Mouse (Mus musculus) cerebellum, adult 11 months (tissue): Measurements from ENCODE around the gene Cbfa2t3.
A peak's percentile ranks its signal among the peaks of the same experiment; 100 is the strongest.

Experiments
- DNase-seq: peaks from one replicate; pipeline ENCODE4 v3.0.0; 2022

The Cbfa2t3 gene

DNA sequence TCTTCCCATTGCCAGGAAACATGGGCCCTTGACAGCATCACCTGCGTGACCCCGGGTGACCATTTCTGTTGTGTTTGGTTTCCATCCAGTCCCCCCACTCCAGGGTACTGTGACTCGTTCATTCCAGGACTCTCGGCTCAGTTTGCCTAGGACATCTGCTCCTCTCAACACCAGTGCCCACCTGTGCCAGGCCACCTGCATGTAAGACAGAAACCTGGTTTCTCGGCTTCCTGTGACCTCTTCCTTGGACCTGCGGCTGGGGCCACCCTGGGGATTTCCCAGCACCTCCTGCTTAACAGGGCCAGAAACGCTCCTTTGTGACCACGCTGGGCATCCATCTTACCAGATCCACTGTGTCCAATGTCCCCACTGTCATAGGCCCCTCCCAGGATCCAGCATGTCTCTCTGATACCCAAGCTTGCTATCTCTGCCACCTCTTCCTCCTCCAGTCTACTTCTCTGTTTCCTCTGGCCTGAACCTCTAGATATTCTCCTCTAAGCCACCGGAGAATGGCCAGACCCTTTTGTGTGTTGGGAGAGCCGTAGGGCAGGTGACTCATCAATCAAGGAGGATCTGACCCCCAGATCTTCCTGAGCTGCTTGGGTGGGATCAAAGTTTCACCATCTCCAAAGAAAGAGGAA, 19.1 kb upstream of the Cbfa2t3 start:
- DNase-seq: no peak

DNA sequence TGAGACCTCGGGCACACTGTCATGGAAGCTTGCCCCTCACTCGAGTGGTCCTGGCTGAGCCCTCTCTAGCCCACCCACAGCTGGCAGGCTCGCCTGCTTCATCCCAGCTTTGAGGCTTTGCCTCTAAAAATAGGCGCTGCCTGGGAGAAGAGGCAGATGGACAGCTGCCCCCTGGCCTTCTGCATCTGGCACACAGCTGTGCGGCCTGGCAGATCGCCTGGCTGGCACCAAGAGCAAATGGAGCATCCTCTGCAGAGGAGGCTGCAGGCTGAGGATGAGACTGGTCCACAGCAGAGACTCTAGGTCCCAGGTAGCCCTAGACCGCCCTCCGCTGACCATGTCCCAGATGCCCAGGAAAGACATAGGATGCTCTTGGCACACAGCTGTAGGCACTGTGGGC, 17.7 kb upstream of the Cbfa2t3 start:
- DNase-seq: no peak

DNA sequence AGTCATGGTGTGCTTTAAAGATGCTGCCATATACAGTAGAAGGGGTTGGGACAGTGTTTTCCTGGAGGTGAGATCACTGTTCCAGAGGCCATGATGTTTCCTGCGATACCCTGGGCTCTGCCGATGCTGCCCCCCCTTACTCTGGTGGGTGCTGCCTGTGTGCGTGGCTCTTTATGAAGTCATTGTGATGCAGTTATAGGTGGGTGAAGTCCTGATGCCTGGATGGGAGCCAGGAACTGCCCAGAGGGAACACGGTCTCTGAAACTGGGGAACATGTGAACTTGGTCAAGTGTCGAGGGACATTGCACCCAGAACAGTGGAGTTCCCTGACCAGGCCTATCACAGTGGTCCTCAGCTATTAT, 14.2 kb upstream of the Cbfa2t3 start:
- DNase-seq: no peak

DNA sequence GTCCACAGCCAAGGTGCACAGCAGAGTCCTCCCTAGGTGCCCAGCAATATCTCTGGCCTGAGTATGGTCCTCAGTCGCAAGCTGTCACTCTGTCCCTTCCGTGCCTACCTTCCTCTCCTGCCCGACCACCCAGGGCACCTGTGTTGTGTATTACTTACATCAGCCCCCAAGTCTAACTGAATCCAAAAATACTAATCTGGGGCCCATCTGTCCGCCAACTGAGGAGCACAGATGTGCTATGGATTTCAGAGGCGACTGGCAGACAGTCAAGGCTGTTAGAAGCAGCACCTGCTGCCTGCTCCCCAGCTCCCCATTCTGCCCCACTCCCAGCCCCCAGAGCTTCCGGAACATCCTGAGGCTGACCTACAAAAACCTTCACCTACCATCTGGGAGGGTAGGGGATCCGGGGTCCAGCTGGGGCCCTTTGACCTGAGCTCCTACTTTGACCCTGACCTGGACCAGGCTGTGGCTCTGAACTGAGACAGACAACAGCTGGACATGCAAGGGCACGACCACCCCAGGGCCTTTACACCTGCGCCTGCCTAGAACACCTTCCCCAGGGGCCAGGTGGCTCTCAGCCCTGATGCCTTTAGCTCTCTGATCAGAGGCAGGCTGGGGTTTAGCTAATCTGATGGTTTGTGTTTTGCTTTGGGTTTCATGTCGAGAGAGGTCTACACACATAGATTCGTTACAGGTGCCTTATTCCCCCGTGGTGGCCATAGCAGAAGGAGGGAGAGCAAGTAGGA, 13.7 kb upstream of the Cbfa2t3 start:
- no peak for DNase-seq

DNA sequence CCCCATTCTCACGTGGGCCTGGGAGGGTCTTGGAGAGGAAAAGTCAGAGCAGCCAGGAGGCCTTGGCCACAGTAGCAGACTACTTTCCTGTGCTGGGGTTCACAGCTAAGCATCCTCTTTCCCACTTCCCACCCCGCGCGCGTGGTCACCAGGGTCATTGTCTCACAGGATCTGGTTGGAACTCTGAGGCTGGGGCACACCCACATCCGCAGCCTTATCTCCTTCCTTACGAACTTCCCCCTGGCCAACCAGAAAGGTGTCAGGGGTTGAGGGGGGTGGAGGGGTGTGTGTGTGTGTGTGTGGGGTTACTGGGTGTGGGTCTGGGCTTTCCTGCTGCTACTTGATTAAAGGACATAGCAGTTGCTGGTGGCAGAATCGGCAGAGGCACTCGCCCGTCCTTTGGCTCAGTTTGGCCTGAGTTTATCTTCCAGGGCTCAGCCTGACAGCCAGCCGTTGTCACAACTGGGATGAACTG, 13.0 kb upstream of the Cbfa2t3 start:
- DNase-seq: no peak

DNA sequence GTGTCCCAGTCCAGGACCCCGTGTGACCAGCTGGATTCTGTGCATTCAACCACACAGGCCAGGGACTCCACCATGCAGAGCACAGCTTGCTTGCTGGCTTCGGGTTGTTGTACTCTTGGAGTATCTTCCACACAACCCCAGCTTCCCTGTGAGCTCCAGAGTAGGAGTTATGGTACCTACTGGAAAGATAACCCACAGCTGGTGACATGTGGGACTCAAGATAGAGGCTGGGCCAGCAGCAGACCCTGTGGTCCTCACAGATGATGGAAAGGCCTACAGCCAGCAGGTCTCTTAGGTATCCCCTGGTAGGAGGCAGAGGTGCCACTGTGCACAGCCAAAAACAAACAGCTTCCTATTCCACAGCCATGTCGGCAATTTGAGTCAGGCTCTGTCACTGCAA, 12.6 kb upstream of the Cbfa2t3 start:
- no peak for DNase-seq

DNA sequence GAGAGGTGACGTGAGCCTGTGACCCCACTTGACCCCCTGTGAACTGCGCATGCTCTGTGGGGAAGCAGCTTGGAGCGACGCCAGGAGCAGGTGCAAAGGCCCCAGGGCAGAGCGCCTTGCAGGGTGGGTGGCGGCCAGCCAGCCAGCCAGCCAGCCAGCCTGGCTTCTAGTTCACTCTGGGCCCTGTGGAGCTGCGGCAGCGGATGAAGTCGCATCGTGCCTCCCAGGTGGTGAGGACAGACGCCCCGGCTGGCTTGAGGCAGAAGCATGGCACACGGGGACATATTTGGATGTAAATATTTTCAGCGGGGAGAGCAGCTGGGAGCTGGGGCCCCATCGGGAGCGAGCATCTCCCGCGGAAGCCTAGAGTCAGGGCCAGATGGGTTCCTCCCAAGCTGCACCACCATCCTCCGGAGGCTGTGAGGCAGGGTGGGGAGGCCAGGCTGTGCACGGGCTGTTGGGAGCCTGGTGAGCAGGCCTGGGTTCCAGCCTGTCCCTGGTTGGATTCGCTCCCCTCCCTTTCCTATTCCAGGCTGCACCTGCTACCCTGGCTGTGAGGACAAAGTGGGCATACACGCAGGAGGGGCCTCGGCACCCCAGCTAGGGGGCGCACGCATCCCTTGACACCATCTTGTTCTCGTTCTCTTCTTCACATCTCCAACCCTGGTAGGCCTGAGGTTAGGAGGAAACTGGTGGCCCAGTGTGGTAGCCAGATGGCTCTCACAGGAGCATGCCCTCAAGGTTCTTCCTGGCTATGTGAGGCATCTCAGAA, 10.6 kb upstream of the Cbfa2t3 start:
- DNase-seq: peak; percentile 66

DNA sequence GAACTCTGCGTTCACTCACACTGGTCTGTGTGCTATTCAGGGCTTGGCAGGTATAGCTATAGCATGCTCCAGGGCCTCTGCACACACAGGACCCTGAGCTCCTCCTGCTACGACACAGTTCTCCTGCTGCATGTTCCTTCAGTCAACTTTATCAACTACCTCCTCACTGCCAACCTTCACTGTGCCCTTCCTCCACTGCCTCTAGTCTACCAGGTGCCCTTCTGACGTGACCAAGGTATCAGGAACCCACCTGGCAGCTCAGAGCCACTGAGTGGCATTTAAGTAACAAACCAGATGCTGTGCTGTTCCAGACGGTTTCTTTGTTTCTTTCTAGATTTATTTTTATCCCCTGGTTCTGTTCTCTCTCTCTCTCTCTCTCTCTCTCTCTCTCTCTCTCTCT, 8.3 kb upstream of the Cbfa2t3 start:
- DNase-seq: no peak

DNA sequence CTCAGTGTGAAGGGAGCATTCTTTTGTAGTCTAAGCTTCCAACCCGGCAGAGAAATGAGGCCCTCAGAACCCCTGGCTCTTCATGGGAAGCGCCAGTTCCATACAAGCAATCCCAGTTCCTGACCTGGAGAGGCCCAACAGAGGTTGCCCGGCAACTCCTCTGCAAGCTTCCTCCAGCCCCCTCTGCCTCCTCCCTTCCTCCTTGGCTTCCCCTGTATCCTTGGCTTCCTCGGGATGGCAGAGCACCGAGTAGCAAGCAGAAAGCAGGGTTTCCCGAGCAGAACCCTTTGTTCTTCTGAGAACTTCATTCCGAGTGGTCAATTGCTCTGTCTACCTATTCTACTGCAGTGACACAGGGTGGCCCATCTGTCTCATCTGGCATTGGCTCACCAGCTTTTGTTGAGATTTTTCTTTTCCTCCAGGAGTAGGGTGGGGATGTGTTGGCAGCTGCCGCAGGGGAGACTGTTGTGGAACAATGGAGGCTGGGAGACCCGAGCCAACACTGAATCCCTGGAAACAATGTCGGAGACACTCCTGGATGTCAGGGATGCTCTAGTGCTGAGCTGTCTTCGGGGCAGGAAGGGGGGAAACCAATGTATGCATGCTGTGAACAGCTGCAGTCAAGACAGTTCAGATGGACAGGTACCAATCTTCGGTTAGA, 7.1 kb upstream of the Cbfa2t3 start:
- DNase-seq: no peak

DNA sequence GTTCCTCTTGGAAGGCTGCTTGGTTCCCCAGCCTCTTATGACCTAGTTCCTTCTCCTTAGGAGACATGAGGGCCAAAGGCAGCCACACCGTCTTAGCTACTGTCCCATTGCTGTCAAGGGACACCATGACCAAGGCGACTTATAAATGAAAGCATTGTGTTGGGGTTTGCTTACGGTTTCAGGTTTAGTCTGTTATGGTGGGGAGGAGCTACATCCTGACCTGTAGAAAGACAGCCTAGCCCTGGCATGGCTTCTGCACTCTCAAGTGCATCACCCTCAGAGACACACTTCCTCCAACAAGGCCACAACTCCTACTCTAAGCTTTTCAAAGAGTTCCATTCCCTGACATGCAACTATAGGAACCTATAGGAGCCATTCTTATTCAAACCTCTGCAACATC, 5.7 kb upstream of the Cbfa2t3 start:
- DNase-seq: no peak

DNA sequence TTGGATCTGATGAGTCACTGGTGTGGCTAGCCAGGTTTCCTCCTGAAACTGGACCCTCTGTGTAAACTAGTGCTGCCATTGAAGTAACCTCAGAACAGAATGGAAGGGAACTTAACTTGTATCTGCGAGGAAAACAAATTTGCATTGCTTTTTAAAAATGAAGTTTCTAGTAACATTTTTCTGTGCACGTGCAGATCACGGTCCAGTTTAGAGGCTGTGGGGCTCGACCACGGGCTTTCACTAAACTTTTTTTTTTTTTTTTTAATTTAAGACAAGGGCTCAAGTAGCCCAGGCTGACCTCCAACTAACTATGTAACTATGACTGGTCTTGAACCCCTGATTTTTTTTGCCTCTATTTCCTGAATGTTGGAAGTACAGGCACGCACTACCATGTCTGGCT, 4.0 kb upstream of the Cbfa2t3 start:
- no peak for DNase-seq

DNA sequence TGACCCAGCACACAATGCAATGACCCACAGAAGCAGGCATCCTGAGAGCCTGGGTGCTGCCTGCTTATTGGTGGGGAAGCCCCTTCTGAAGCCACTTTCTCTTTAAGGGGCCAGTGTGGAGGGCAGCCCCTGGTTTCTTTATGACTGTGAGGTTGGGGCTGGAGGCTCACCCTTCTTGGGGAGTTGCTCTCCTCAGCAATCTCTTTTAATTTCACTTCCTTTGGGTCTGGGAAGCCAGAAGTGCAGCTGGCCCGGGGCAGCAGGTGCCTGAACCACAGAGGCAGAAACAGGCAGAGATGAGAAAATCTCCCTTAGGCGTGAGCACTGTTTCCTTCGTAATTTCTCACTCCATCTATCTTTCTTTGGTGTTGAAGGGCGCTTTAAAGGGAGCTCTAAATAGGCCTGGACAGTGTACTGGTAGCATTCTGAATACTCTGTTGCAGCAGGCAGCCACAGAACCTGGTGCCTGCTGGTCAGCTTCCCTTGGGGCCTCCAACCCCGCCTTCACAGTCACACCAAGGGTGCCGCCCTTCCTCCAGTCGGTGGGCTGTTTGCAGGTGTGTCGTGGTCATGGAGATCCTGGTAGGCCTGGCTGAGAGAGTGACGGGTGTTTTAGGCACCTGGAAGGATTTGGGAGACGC, 3.5 kb upstream of the Cbfa2t3 start:
- DNase-seq: no peak

DNA sequence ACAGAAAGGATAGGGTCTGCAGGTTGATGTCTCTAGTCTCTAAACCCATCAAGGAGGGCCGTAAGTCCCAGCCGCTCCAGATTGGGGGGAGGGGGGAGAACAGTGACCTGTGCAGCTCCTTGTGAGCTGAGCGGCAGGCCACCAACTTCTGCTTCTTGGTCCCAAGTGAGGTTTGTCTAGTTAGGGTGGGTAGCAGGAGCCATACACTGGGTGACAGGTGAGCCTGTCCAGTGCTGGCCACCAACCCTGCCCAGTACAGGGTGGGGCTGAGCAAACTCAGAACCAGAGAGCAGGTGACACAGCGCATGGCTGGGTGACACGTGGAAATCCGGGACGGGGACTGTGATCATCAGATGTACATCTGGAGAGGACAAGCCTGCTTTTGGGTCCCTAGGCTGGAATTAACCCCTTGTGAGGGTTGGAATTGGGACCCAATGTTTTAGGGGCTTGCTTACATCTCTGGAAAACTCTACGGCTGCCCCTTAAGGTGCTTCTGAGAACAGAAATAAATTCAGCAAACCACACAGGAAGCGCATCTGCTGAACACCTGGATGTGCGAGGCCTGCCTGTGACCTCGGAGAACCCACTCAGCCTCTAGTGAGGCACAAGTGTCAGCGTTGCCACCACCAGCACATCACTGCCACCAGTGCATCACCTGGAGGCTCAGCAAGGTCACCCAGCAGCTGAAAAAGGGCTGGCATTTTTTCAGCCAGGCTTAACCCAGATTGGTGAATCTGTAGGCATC, 2.7 kb upstream of the Cbfa2t3 start:
- no peak for DNase-seq

DNA sequence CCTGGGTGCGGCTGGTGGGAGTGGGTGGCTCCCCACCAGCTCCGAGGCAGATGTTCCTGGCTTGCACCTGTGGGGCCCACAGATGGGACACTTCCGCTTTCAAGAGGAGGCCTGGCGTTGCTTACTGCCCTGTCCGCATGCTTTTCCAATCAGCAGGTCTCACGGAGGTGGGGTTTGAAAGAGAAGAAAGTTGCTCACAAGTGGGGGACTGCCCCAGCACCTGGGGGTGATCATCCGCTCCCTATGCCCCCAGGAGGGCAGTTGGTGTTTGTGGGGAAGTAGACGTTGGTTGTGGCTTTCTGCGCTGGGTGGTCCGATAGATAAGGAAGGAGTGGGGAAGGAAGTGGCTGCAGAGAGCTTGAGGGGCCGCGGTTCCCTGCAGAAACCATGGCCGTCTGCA, 1.7 kb upstream of the Cbfa2t3 start:
- no peak for DNase-seq

DNA sequence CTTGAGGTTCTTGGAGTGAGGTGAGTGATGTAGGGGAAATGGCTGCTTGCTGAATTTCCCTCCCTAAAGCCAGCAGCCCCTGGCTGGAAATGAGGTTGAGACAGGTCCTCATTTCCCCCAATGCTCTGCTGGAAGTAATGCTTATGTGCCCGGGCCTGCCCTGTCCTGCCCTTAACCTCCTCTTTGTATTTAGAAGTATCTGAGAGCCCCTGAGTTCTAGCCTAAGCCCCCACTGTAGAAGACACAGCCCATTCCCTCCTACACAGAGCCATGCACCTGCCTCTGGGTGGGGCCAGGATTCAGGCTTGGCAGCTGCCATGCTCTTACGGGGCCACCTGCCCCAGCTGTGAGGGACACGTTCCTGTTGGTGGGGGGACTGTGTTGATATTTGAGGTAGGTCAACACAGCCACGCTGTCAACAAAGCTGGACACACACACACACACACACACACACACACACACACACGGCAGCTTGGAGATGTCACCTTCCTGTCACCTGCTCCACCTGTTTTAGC, 598 bp downstream of the Cbfa2t3 start:
- DNase-seq: no peak

DNA sequence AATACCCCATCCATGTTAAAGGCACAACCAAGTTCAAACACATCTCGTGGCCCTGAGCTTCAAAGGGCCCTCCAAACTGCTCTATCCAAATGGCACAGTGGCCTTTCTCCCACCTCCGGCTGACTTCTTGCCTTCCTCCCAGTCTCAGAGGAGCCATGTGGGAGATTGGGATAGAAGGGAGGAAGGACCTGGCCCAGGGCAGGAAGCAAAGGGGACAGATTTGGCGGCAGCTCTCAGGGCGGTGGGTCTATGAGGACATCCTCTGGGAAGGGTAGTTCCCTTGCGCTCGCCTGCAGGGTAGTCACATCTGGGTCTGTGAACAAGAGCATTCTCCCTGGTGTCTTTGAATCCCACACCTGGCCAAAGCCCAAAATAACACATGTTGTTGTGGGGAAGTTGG, 1.3 kb downstream of the Cbfa2t3 start:
- DNase-seq: no peak

DNA sequence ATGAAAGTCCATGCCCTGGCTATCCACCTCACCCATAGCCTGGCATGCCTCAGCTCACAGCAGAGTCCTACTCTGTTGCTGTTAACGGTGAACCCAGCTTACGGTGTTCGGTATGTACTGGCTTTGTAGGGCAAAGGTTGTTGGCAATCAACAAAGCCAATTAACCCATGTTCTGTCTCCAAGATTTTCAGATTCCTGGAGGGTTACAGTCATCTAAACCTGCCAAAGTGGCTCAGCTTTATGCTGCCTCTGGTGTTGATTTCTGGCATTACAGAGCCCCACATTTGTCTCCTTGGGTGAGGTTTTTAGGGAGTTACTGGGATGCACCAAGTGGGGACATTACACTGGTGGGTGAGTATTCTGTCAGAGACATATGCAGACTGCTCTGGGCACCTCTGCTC, 1.7 kb downstream of the Cbfa2t3 start:
- no peak for DNase-seq

DNA sequence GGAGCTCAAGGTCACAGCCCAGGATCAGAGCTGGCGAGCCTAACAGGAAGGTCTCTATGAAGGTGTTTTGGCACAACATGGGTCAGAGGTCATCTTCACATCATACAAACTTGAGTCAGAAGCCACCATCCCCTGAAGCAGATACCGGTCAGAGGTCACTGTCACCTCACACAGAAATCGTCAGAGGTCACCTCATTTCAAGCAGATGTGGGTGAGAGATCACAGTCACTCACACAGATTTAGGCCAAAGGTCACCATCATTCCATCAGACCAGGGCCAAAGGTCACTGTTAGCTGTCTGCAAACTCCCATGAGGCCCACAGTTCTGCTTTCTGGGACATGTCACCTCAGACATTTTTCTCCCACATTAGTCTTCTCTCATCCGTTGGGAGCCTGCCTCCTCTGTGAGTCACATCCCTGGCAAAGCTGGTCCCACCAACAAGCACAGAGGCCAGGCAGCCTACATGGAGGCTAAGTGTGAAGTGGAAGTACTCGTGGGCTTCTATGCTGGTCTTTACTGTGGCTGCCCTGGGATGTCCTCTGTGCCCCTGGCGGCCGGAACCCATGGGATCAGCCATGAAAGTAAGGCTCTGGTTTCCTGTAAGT, 3.4 kb downstream of the Cbfa2t3 start:
- no peak for DNase-seq

DNA sequence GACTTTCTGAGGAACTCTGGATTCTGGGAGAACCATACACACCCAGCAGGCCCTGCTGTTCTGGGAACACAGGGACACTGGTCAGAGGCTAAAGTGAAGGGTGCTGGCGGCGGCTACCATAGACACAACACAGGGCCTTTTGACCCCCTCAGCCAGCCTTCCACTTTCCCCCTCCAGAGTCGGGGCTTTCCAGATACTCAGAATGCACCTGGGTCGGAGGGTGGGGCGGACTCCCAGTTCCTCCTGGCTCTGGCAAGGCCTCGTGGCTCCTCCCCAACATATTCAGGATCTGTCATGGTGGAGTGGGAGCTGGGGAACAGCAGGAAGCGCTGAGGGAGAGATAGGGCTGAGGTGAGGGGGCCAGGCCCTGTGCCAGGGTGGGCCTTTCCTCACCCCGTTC, 6.8 kb downstream of the Cbfa2t3 start:
- no peak for DNase-seq

DNA sequence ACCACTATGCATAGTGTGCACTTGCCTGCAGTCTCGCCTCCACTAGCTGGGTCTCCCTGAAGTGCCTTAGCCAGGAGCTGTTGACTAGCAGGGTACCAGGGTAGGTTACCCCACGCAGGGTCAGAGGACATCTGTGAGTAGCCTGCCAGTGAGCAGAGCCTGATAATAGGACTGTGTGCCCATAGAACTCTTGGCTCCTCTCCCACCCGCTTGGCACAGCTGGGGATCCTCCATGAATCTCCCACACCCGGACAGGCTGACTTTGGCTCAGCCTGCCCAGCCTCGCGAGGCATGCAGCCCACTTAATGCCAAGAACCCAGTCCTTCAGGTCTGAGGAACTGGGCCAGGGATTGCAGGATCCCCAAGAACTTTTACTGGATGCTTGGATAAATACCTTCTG, 7.9 kb downstream of the Cbfa2t3 start:
- no peak for DNase-seq

DNA sequence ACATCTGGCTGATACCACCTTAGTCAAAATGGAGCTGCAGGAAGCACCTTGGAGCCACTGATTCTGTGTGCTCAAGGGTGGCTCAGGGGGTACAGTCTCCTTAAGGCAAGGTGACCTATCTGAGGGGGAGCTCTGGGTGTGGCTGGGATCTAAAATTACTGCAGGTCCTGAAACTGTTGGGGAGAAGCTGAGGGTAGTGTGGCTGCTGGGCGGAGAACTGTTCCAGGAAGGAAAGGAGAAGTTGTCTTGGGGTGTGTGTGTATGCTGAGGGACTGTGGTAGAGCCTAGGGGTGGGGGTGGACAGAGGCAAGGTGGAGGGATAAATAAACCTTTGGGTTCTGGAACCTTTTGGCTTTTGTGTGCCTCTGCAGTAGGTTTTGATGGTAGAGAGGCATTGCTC, 9.6 kb downstream of the Cbfa2t3 start:
- no peak for DNase-seq

DNA sequence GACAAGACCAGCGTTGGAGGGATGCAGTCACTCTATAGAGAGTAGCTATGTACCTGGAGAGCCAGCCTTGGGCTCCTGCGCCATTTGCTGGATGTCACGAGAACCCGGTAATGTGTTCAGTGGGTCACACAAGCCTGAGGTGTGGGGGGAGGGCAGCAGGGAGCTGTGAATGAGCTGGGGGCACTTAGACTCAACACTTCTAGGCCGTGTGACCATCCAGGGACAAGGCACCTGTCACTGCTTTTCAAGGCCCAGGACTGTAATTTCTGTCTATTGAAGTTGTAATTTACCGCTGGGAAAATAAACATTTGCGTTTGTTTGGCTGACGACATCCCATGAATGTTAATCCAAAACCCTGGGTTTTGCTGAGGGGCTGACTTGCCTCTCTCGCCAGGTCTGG, 12.0 kb downstream of the Cbfa2t3 start:
- DNase-seq: no peak
